Mouse (Mus musculus): ENCODE measurements at regions not wholly inside any gene's neighbourhood (a gene's known extent, or its start where the extent isn't known, plus 50 kb on each side); places are given as distances from the start of the nearest gene placed in this dataset.

- Histone ChIP-seq H3K27me3 (ENCODE audit: control insufficient read depth, insufficient read depth, low read length, poor library complexity, severe bottlenecking) (no peaks in the 10 kb centered on the region), H3K4me3 (ENCODE audit: low read depth, low read length) (no peak overlapping the region), H3K9me3 (replicated peaks; ENCODE audit: control insufficient read depth, insufficient read depth, low read length, poor library complexity, severe bottlenecking) (no peaks in the 10 kb centered on the region), H3K36me3 (ENCODE audit: control insufficient read depth, insufficient read depth, low read length, poor library complexity, severe bottlenecking) (no peaks in the 10 kb centered on the region), H3K9ac (ENCODE audit: low read depth, poor library complexity, severe bottlenecking) (no peak overlapping the region), H3K4me1 (ENCODE audit: control insufficient read depth, insufficient read depth, low read length) (no peaks in the 10 kb centered on the region), H3K27ac (ENCODE audit: insufficient read depth, low read length) (no peak overlapping the region)
- TF ChIP-seq POLR2A (IDR thresholded peaks at IDR 0.05; ENCODE audit: insufficient read depth, low read length) (no peak), EP300 (IDR thresholded peaks at IDR 0.05; ENCODE audit: insufficient read depth, low read depth, low read length) (no peak)
Measured at GRCm38 (mm10) chr10:25039926-25040325, 112.6 kb upstream of the Arg1 start.

DNA sequence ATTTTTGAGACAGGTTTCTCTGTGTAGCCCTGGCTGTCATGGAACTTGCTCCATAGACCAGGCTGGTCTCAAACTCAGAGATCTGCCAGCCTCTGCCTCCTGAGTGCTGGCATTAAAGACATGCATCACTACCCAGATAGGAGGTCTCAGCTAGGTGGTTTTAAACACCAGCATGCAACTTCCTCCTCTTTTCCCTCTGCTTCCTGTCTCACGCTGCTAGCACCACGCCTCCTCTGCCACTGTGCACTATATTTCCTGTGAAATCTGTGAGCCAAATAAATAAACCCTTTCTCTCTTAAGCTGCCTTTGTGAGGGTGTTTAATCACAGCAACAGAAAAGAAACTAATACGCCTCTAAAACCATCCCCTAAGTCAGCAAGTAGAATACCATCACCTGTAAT lies 109.6 kb upstream of the Arg1 start:
- no peaks in the 10 kb centered on the region for H3K4me1 ChIP-seq (ENCODE audit: control insufficient read depth, insufficient read depth, low read length)
- no peaks in the 10 kb centered on the region for H3K27me3 ChIP-seq (ENCODE audit: control insufficient read depth, insufficient read depth, low read length, poor library complexity, severe bottlenecking)
- no peak overlapping the region for H3K27ac ChIP-seq (ENCODE audit: insufficient read depth, low read length)
- TF ChIP-seq EP300 (IDR thresholded peaks at IDR 0.05; ENCODE audit: insufficient read depth, low read depth, low read length) (no peak), POLR2A (IDR thresholded peaks at IDR 0.05; ENCODE audit: insufficient read depth, low read length) (no peak), CTCF (IDR thresholded peaks at IDR 0.05; ENCODE audit: low read depth, low read length) (no peak)
- H3K9me3 ChIP-seq (replicated peaks; ENCODE audit: control insufficient read depth, insufficient read depth, low read length, poor library complexity, severe bottlenecking) = no peaks in the 10 kb centered on the region
- H3K9ac ChIP-seq (ENCODE audit: low read depth, poor library complexity, severe bottlenecking) = no peak overlapping the region
- H3K36me3 ChIP-seq (ENCODE audit: control insufficient read depth, insufficient read depth, low read length, poor library complexity, severe bottlenecking) = no peaks in the 10 kb centered on the region
- H3K4me3 ChIP-seq (ENCODE audit: low read depth, low read length) = no peak overlapping the region

GRCm38 (mm10) chr10:25035363-25035762 lies 108.1 kb upstream of the Arg1 start:
- H3K36me3 ChIP-seq (ENCODE audit: control insufficient read depth, insufficient read depth, low read length, poor library complexity, severe bottlenecking) = no peaks in the 10 kb centered on the region
- H3K4me1 ChIP-seq (ENCODE audit: control insufficient read depth, insufficient read depth, low read length) = no peaks in the 10 kb centered on the region
- H3K27me3 ChIP-seq (ENCODE audit: control insufficient read depth, insufficient read depth, low read length, poor library complexity, severe bottlenecking) = no peaks in the 10 kb centered on the region
- no peaks in the 10 kb centered on the region for H3K9me3 ChIP-seq (replicated peaks; ENCODE audit: control insufficient read depth, insufficient read depth, low read length, poor library complexity, severe bottlenecking)
- no peak overlapping the region for H3K27ac ChIP-seq (ENCODE audit: insufficient read depth, low read length)
- H3K4me3 ChIP-seq (ENCODE audit: low read depth, low read length) = no peak overlapping the region
- no peak overlapping the region for H3K9ac ChIP-seq (ENCODE audit: low read depth, poor library complexity, severe bottlenecking)
- TF ChIP-seq EP300 (IDR thresholded peaks at IDR 0.05; ENCODE audit: insufficient read depth, low read depth, low read length) (no peak), CTCF (IDR thresholded peaks at IDR 0.05; ENCODE audit: low read depth, low read length) (no peak), POLR2A (IDR thresholded peaks at IDR 0.05; ENCODE audit: insufficient read depth, low read length) (no peak)

GRCm38 (mm10) chr10:25032625-25033024 lies 105.3 kb upstream of the Arg1 start:
- H3K4me1 ChIP-seq (ENCODE audit: control insufficient read depth, insufficient read depth, low read length) = peaks cover 3% of the 10 kb centered on the region
- no peak for TF ChIP-seq EP300 (IDR thresholded peaks at IDR 0.05; ENCODE audit: insufficient read depth, low read depth, low read length)
- TF ChIP-seq POLR2A (IDR thresholded peaks at IDR 0.05; ENCODE audit: insufficient read depth, low read length) = no peak
- TF ChIP-seq CTCF (IDR thresholded peaks at IDR 0.05; ENCODE audit: low read depth, low read length) = no peak
- no peak overlapping the region for H3K4me3 ChIP-seq (ENCODE audit: low read depth, low read length)
- H3K27ac ChIP-seq (ENCODE audit: insufficient read depth, low read length) = no peak overlapping the region
- no peaks in the 10 kb centered on the region for H3K9me3 ChIP-seq (replicated peaks; ENCODE audit: control insufficient read depth, insufficient read depth, low read length, poor library complexity, severe bottlenecking)
- H3K9ac ChIP-seq (ENCODE audit: low read depth, poor library complexity, severe bottlenecking) = no peak overlapping the region
- no peaks in the 10 kb centered on the region for H3K27me3 ChIP-seq (ENCODE audit: control insufficient read depth, insufficient read depth, low read length, poor library complexity, severe bottlenecking)
- H3K36me3 ChIP-seq (ENCODE audit: control insufficient read depth, insufficient read depth, low read length, poor library complexity, severe bottlenecking) = no peaks in the 10 kb centered on the region

DNA sequence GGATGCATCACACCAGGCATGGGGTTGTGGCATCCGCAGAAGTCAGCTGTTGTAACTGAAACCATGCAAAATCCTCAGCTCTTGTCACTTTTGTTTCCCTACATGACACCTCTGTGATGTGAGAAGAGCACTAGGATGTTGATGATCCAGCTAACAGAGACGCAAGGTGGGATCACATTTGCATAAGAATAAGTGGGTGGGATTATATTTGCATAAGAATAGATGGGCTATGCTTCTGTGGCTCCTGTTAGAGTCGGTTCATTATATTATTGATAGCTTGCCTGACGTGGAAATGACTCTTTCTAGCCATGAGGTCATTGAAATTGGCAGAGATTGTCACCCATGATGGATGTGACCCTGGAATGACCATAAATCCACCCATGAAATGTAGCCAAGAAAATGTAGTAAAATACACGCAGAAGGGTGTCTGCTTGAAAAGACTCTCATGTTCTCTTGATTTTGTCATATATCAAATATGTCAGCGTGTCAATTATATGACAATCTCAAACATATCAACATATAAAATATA lies 102.2 kb upstream of the Arg1 start:
- TF ChIP-seq CTCF (IDR thresholded peaks at IDR 0.05; ENCODE audit: low read depth, low read length) (no peak), POLR2A (IDR thresholded peaks at IDR 0.05; ENCODE audit: insufficient read depth, low read length) (no peak), EP300 (IDR thresholded peaks at IDR 0.05; ENCODE audit: insufficient read depth, low read depth, low read length) (no peak)
- no peaks in the 10 kb centered on the region for H3K9me3 ChIP-seq (replicated peaks; ENCODE audit: control insufficient read depth, insufficient read depth, low read length, poor library complexity, severe bottlenecking)

GRCm38 (mm10) chr10:25023601-25024157 lies 96.4 kb upstream of the Arg1 start:
- no peaks in the 10 kb centered on the region for H3K4me1 ChIP-seq (ENCODE audit: control insufficient read depth, insufficient read depth, low read length)
- TF ChIP-seq POLR2A (IDR thresholded peaks at IDR 0.05; ENCODE audit: insufficient read depth, low read length) = no peak
- no peak for TF ChIP-seq EP300 (IDR thresholded peaks at IDR 0.05; ENCODE audit: insufficient read depth, low read depth, low read length)
- no peak for TF ChIP-seq CTCF (IDR thresholded peaks at IDR 0.05; ENCODE audit: low read depth, low read length)
- H3K4me3 ChIP-seq (ENCODE audit: low read depth, low read length) = no peak overlapping the region
- H3K9ac ChIP-seq (ENCODE audit: low read depth, poor library complexity, severe bottlenecking) = no peak overlapping the region
- no peaks in the 10 kb centered on the region for H3K9me3 ChIP-seq (replicated peaks; ENCODE audit: control insufficient read depth, insufficient read depth, low read length, poor library complexity, severe bottlenecking)
- H3K27me3 ChIP-seq (ENCODE audit: control insufficient read depth, insufficient read depth, low read length, poor library complexity, severe bottlenecking) = no peaks in the 10 kb centered on the region
- H3K36me3 ChIP-seq (ENCODE audit: control insufficient read depth, insufficient read depth, low read length, poor library complexity, severe bottlenecking) = no peaks in the 10 kb centered on the region
- H3K27ac ChIP-seq (ENCODE audit: insufficient read depth, low read length) = no peak overlapping the region

More for the DNA sequence above, 102.2 kb upstream of the Arg1 start:
- Histone ChIP-seq H3K9ac (ENCODE audit: low read depth, poor library complexity, severe bottlenecking) (no peak overlapping the region), H3K27ac (ENCODE audit: insufficient read depth, low read length) (no peak overlapping the region), H3K27me3 (ENCODE audit: control insufficient read depth, insufficient read depth, low read length, poor library complexity, severe bottlenecking) (no peaks in the 10 kb centered on the region), H3K36me3 (ENCODE audit: control insufficient read depth, insufficient read depth, low read length, poor library complexity, severe bottlenecking) (no peaks in the 10 kb centered on the region), H3K4me3 (ENCODE audit: low read depth, low read length) (no peak overlapping the region), H3K4me1 (ENCODE audit: control insufficient read depth, insufficient read depth, low read length) (peaks cover 3% of the 10 kb centered on the region)
